Mouse (Mus musculus) testis, postnatal 10 days (tissue): Measurements from ENCODE around the gene Jmjd7.
A peak's percentile ranks its signal among the peaks of the same experiment; 100 is the strongest.

ENCODE experiments used
- DNase-seq: peaks from one replicate; pipeline ENCODE4 v3.0.0; 2021; ENCODE audit warnings: low spot score

Jmjd7 gene

DNA sequence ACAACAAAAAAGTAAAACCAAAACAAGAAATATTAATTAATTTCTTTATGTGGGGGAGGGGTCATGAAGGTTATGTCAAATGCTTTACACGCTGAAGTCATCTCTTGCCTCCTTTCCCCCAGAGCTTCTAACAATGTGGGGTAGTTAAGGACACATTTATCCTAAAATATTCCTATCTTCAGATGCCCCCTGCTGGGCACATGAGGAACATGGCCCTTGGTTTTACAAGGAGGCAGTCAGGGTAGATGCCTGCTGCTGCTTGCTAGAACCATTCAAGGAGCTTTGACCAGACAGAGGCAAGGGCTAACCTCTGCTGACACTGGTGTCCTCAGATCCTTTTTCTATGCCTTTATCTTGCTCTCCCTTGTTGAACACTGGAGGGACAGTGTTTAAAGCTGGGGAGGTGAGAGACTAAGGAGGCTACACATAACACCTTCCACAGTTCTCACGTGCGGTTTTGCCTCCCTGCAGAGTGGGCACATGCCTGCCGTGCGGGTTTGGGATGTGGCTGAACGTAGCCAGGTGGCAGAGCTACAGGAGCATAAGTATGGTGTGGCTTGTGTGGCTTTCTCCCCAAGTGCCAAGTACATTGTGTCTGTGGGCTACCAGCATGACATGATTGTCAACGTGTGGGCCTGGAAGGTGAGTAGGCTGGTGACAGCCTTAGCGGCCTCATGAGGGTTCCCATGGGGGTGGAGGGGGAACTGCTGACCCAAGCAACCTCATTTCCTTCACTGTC lies 15.7 kb upstream of the Jmjd7 start:
- DNase-seq = peak; percentile 73

DNA sequence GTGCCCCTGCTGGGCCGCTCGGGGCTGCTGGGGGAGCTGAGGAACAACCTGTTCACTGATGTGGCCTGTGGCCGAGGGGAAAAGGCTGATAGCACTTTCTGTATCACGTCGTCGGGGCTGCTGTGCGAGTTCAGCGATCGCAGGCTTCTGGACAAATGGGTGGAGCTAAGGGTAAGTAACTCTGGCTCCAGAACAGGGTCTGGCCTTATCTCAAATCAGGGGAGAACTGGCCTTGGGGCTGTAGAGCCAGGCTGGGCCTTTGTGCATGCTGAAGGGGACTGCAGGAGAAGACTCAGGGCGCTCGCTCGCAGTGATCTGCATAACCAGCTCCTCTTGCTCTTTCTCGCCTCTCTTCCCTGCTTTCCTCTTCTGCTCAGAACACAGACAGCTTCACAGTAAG lies 14.4 kb upstream of the Jmjd7 start:
- DNase-seq = peak; percentile 48

DNA sequence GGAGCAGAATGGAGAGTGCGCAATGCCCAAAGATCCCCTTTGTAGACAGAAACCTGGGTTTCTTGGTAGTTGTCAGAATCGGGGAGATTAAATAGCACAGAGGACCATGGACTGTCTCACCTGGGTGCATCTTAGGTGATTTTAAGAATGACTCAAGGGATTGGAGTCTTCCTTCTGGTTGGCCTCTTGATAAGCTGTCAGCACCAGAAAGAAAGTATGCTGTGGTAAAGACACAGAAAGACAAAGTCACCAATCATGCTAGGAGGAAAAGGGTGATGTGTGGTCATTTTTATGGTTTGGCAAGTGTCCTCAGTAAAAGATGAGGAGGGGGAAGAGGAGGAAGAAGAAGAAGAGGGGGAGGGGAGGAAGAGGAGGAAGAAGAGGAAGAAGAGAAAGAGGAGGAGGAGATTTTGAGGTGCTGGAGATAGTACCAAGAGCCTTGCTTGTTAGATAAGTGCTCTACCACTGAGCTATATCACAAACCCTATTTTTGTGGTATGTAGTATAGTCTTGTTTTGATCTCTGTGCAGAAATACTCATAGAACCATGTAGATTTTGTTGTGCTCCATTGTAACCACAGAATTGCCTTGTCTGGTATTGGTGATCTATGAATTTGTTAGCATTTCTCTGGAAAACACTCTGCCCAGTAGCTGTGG lies 13.3 kb upstream of the Jmjd7 start:
- no peak for DNase-seq

DNA sequence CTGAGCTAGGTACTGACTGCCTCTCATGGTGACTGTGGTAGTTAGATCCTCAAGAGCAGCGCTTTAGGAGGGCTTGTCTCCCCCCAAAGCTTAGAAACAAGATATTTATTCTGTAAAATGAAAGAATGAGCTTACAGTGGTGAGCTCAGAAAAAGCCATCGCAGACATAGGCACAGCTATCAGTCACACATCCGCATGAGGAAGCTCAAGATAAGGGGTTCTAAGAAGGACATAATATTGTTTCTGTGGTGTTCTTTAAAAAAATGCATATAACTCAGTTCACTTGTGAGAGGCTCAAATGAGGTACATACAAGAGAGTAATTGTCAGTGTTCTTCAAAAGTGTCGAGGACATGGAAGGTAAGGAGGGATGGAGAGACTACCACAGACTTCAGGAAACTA lies 11.4 kb upstream of the Jmjd7 start:
- DNase-seq = no peak

DNA sequence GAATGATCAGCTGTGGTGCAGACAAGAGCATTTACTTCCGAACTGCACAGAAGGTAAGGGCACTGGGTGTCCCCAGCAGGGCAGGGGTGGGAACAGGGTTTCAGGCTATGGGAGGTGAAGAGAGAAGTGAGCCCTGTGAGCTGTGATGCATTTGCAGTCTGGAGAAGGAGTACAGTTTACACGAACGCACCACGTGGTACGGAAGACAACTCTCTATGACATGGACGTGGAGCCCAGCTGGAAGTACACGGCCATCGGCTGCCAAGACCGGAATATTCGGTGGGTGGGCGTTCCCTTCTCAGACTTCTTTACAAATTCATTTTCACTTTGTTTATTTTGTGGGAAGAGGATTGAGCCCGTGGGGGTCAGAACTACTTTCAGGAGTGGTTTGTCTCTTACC lies 9.7 kb upstream of the Jmjd7 start:
- DNase-seq = no peak

DNA sequence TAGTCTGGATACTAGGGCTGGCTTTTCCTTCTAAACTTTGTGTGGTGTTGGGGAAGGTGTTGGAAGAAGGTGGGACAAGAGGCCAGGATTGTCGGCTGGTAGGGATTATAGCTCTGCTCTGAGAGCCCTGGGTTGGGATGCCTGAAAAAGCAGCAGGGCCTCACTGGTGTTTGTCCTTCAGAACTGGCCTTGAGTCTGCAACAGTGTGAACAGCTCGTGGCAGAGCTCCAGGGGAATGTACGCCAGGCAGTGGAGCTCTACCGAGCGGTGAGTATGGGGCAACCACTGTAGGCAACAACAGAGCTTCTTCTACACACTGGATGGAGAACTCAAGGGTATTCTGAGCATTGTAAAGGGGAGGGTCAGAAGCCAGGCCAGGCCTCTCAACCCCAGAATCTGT lies 2.9 kb upstream of the Jmjd7 start:
- peak; percentile 88 for DNase-seq

DNA sequence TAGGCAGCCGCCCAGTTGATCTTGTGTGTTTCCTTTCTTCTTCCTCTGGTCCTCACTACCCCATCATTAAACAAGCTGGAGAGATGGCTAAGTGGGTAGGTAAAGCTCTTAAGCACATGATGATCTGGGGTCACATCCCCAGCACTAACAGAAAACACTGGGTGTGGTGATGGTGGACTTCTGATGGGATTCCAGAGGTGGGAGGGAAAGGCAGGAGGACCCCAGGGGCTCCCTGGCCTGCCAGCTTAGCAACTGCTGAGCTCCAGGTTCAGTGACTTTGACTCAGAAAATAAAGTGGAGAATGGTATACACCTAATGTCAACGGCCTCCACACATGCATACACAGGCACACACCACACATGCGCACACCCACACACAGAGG lies 658 bp downstream of the Jmjd7 start:
- no peak for DNase-seq

DNA sequence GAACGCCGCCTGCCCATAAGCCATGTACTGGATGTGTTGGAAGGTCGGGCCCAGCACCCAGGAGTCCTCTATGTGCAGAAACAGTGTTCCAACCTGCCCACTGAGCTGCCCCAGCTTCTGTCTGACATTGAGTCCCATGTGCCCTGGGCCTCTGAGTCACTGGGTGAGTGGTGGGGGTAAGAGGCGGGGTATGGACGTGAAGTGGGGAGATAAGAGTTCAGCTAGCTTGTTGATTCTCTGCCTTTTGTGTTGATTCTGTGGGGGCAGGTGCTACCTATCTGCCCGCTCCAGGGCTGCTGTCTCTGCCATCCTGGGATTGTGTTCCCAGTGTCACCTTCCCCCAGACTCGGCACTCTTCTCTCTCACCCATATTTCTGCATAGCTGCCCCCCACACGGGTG lies 3.1 kb downstream of the Jmjd7 start:
- DNase-seq = no peak

DNA sequence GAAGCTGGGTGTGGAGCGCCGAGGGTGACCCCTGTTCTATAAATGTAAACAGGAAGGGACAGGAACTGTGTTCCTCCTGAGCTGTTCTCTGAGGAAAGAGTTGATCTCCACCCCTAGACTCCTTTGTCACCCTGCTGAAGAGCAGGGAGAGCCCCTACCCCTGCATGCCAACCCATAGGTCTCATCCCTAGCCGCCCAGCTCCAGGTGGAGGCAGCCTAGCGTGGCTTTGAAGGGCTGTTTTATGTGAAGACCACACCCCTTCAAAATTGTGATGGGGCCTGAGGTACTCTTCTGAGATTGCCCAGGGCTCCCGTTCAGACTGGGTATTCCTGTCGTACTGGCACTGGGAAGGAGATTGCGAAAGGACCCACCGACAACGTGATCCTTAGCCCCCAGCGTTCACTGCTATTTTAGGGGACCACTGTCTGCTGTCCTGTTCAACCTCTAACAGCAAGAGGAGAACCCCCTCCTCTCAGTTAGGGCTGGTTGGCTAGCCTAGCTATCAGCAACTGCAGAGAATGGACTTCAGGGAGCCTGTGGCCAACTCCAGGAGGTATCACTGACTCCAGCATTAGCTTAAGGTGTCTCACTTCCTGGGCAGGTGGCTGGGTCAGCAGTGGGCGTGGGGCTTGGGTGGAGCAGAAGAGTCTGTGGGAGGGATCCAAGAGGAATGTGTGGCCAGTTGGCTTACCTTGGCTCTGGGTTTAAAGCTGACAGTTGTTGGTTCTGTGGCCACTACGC lies 5.6 kb downstream of the Jmjd7 start, which contains the start of gene Pla2g4b:
Pla2g4b (plus strand) TSS at position 692 of the 742 bp plus-strand sequence.
- no peak for DNase-seq

DNA sequence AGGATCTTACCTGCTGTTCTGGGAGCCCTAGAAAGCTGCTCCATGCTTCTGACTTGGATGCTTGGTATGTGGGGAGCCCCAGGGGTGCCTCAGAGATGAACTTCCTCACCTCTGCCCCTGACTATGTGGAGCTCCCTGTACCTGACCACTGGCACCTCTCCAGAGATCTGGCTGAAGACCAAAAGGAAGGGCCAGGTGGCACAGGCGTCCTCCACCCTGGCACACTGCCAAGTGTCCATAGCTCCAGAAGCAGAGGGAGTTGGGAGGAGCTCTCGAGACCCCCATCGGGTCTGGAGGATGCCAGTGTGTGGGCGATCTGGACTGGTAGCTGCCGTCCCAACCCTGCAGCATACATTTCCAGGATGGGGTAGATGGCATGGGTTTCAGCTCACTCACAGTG lies 6.4 kb downstream of the Jmjd7 start:
- DNase-seq = peak; percentile 68

DNA sequence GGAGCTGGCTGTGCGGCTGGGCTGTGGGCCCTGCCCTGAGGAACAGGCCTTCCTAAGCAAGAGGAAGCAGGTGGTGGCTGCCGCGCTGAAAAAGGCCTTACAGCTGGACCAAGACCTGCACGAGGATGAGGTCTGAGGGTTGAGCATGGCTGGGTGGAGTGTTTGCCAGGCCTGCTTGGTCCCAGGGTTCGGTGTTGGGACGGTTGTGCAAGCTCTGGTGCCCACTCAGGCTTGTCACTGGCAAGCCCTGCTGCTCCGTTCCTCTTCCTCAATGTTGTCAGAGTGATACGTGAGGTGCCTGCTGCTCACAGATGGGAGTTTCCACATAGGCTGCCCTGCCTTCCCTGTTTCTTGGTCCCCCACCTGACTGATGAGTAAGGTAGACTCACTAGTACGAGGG lies 10.5 kb downstream of the Jmjd7 start:
- DNase-seq = no peak

DNA sequence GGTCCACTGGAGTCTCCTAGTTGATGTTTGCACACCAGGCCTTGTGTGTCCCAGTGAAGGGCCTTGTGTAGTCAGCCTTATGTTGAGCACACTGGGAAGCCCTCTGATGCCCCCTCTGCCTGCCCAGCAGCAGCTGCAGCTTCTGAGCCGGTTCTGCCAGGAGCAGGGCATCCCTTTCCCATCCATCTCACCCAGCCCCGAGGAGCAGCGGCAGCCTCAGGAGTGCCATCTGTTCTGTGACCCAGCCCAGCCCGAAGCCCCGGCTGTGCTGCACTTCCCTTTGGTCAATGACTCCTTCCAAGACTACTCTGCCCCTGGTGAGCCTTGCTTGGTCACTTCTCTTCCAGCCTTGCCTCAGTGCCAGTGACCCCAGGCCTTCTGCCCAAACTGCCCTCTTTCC lies 13.7 kb downstream of the Jmjd7 start:
- no peak for DNase-seq

DNA sequence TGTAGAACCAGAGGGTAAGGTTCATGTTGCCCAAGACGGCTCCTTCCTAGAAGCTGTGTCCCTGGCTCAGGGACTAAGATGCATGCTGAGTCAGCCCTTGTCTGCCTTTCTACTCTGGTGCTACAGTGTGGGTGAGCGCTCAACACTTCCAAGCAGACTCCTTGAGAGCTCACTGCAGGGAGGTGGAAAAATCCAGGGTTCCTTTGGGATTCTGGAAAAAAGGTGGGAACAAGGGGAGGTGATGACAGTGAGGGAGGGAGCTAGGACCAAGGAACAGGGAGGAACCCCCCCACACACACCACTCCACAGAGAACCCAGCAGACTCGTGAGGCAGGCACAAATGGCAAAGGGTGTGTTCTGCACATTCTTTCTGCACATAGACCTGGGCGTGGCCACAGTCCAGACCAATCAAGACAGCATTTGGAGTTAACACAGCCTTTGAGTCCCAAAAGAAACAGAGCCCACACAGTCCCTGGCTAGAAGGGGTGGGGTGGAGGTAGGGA lies 16.9 kb downstream of the Jmjd7 start:
- no peak for DNase-seq

DNA sequence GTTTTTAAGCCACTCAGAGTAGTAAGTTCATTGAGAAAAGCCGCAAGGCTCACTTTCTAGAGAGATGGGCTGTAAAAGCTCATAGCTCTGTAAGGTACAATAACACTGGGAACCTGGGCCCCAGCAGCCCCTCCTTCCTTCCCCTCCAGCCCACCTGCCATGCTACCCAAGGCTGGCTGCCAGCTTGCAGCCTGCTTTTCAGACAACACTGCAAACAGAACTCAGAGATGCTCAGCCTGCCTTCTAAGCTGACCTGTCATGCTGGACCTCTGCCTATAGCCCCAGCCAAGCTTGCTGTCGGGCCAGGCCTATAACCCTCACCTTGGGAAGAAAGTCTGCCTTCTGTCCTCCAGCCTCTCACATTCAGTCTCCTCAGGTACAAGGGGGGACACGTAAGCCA lies 17.4 kb downstream of the Jmjd7 start:
- DNase-seq = no peak

DNA sequence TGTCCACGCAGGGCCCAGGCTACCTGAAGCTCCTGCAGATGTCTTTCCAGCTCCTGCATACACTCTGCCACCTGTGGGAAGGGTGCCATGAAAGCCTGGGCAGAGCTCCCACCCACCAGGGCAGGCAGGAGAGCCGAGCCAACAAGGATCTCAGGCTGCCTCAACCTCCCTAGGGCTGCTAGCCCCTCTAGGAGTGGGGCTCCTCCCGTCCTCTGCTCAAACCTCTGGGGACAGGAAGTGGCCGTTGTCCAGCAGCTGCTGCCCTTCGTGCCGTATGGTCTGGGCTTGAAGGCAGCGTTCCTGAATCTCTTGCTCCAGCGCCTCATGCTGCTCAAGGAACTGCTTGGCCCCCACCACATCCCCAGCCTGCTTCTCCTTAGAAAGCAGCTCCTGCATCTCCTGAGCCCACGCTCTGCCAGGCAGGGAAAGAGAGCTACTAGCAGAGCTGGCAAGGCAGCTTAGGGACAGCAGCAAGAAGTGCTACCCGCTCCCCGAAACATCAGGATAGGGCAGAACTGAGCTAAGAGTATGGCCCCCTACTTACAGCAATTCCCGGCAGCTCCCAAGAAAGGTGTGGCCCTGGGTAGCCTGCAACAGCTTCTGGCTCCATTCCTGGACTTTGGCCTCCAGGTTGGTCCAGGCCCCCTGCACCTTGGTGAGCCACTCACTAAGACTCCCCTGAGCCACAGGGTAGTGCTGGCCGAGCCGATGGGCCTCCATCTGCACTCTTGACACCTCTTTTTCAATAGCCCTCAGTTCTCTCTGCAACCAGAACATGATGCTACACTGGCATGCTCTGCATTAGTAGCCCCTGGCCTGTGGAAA lies 19.4 kb downstream of the Jmjd7 start:
- DNase-seq = no peak

DNA sequence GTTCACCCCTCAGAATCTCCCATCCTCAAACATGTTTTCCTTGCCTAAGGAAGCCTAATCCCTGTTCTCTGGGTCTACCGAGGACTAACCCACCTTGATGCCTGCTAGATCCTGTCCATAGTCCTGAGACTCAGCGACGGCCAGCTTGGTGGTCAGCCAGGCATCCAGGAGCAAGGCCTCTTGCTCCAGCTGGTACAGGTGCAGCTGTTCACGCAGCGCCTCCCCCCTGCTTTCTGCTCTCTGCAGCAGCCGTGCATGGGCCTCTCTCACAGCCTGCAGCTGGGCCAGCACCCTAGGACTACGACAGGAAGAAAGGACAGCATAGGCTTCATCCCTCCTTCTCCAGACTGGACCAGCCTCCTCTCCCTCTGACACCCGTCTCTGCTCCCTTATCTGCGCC lies 20.9 kb downstream of the Jmjd7 start:
- no peak for DNase-seq

DNA sequence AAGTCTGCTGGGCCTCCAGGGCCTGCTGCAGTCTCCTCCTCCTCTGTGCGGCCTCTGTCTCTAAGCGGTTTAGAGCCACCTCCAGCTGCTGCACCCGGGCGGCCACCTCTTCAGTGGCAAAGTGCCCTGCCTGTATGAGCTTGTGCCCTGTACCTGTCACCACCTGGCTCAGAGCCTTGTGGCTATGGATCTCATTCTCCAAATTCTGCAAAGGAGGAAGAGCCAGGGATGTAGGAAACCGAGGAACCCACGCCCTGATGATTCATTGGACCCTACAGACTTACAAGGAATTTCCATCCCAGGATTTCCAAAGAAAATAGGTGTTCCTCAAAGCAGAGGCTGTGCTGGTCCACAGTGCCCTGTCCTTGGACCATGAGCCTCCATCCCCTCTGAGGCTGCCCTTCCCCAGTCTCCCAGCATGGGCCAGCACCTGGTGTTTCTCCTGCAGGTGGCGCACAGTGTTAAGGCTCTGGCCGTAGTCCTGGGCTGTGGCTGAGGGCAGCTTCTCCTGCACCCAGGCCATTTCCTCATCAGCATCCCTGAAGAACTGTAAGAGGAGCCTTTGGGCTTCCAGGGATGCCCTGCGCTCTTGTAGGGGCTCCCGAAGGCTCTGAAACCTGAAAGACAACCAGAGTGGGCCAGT lies 22.5 kb downstream of the Jmjd7 start:
- peak; percentile 81 for DNase-seq

DNA sequence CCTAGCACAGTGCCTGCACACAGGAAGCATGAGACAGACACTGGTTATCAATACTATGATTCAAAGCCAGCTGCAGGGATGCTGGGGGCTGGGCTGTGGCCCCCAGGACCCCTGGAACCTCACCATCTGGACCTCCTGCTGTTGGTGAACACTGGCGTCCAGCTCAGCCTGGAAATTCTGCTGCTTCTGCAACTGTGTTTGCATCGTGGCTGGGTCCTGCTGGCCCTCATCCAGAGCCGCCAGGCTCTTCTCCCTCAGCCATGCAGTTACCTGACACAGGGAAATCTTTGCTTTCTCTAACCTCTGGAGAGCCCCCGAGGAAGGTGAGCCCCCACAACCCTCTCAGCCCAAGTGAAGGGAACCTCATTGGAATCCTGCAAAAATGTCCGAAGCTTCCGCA lies 24.1 kb downstream of the Jmjd7 start:
- DNase-seq = peak; percentile 64

DNA sequence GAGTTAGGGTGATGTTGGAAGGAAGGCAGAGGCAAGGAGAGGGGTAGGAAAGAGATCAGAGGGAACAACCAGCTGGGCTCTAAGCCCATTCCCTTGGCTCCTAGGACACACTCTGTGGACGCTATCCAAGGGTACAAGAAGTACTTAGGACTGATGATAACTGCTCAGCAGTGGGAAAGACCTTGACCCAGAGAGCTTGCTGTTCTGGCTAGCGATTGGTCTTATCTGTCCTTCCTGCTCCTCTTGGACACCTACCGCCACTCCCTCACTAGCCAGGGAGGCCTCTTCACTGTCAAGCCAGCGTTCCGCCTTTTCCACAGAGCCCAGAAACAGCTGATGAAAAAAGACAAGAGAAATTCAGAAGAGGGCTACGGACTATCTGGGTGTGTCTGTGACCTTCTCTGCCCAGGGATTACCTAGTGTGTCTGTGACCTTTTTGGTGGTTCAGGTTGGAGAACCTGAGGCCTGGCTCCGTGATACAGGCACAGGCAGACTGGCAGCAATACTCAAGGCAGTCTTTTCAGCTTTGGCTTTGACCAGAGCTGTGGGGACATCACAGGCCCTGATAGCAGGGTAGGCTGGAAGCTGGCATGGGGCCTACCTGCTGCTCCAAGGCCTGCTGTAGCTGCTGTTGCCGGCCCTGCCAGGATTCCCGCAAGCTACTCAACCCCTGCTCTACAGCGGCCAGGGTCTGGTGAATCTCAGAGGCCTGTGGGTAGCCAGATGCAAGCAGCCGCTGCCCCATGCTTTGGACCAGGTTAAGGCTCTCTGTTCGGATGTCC lies 27.7 kb downstream of the Jmjd7 start:
- peak; percentile 72 for DNase-seq

DNA sequence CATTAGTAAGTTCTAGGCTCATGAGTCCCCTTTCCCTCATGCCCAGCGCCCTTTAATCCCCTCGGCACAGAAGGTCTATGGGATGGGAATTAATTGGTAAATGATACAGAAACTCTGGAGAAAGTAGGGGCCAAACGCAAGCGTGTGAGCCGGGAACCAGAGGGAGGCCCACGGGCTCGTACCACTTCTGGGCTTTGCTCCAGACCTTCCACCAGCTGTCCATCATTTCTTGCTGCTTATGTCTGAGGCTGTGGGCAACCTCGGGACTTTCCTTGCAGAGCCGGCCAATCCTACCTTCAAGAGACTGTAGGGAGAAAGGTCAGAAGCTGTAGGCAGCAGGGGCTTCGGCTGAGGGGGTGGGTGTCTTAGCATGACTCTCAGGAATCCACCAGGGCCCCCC lies 28.6 kb downstream of the Jmjd7 start:
- no peak for DNase-seq

DNA sequence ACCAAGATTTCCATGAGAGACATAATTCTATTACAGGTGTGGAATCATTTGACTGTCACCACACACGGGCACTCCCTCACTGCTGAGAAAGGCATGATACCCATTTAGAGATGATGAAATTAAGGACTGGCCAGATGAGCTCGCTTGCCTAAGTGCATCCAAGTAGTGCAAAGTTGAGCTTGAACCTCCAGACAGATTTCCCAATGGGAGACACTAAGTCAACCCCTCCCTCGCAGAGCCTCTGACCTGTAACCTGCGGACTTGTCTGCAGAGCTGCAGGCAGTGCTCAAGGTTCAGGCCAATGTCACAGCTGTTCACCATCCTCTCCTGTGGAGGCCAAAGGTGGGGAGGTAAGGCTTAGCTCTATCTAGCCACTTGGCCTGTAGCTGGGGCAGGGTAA lies 31.5 kb downstream of the Jmjd7 start:
- DNase-seq = no peak
